Mouse (Mus musculus): ENCODE data around the gene Zfp513.

GRCm38 (mm10) chr5:31193631-31194281, 8.3 kb downstream of the Zfp513 start:
- no peak for TF ChIP-seq POLR2A (IDR thresholded peaks at IDR 0.05; ENCODE audit: low read depth, low read length)
- TF ChIP-seq TCF12 (IDR thresholded peaks at IDR 0.05; ENCODE audit: low read depth, low read length) = no peak
- TF ChIP-seq CTCF (conservative IDR thresholded peaks at IDR 0.05 in 1 of 2, IDR thresholded peaks at IDR 0.05 in 1 of 2; ENCODE audit: low read depth in 2 of 2, low read length in 2 of 2) = no peak
- no peak for TF ChIP-seq JUND (conservative IDR thresholded peaks at IDR 0.05; ENCODE audit: low read depth, low read length)
- no peak for TF ChIP-seq POLR2AphosphoS2 (IDR thresholded peaks at IDR 0.05; ENCODE audit: low read depth, low read length)

Measured in CH12.LX (cell line).